Mouse (Mus musculus) lung, postnatal 0 days (tissue): ENCODE results near the gene Zfp990. TPM values are rescaled to one million over a fixed set of nuclear protein-coding genes. Genes with fewer than 3 reads are reported as not detected.
"Not testable (repeated sequence)": the region's sequence is repeated elsewhere in the genome, so short reads cannot be mapped to it uniquely, and the experiment has no call there.

ENCODE experiments used
- ATAC-seq: fragments of 200-750 bp; cut with Nextera tagmentation; 2 replicates; pipeline ENCODE4 v1.8.0; 2017; ENCODE audit warnings: moderate library complexity
- DNase-seq: peaks from one replicate; pipeline ENCODE4 v3.0.0-alpha.2; 2016; ENCODE audit warnings: low spot score
- H3K27ac ChIP-seq: fragments of 300-500 bp; sonication (generic); 2 replicates; pipeline ENCODE4 v1.5.1; 2014; ENCODE audit warnings: antibody characterized with exemption, mild to moderate bottlenecking, low read length, mixed read lengths
- H3K27me3 ChIP-seq: fragments of 300-500 bp; sonication (generic); replicated peaks from 2 replicates; pipeline ENCODE4 v1.6.1; 2014; ENCODE audit warnings: low read length, mixed read lengths; ENCODE audit not compliant: insufficient read depth
- H3K36me3 ChIP-seq: fragments of 300-500 bp; sonication (generic); 2 replicates; pipeline ENCODE4 v1.6.1; 2014; ENCODE audit warnings: low read length, mixed read lengths; ENCODE audit not compliant: insufficient read depth
- H3K4me1 ChIP-seq: fragments of 300-500 bp; sonication (generic); 2 replicates; pipeline ENCODE4 v1.6.1; 2014; ENCODE audit warnings: antibody characterized with exemption, low read depth, low read length, mixed read lengths; ENCODE audit not compliant: insufficient read depth
- H3K4me2 ChIP-seq: fragments of 300-500 bp; sonication (generic); replicated peaks from 2 replicates; pipeline ENCODE4 v1.6.1; 2014; ENCODE audit warnings: low read depth, mild to moderate bottlenecking, low read length, moderate library complexity, mixed read lengths
- H3K4me3 ChIP-seq: fragments of 300-500 bp; sonication (generic); 2 replicates; pipeline ENCODE4 v1.5.1; 2014; ENCODE audit warnings: low read depth, low read length
- H3K9ac ChIP-seq: fragments of 300-500 bp; sonication (generic); replicated peaks from 2 replicates; pipeline ENCODE4 v1.6.1; 2014; ENCODE audit warnings: low read depth, mild to moderate bottlenecking
- H3K9me3 ChIP-seq: fragments of 300-500 bp; sonication (generic); 2 replicates; pipeline ENCODE4 v1.6.1; 2016; ENCODE audit warnings: low read length, mixed read lengths
- CTCF ChIP-seq: IDR thresholded peaks from 2 replicates; pipeline ENCODE4 v1.5.1; 2016; ENCODE audit warnings: antibody characterized with exemption, mild to moderate bottlenecking
- EP300 ChIP-seq: IDR thresholded peaks from 2 replicates; pipeline ENCODE4 v1.6.1; 2016; ENCODE audit warnings: antibody characterized with exemption, mild to moderate bottlenecking, control low read depth
- WGBS: fragments of 180-500 bp; shearing (Covaris S2); extraction: QIAGEN DNeasy Blood & Tissue Kit; methylation state at CpG from one replicate; pipeline ENCODE4 v1.1.7; 2014; 5-methylcytosine and 5-hydroxymethylcytosine counted together
- polyA plus RNA-seq: library from polyadenylated mRNA; unstranded; fragments of >200 nt; fragmentation: Nextera tagmentation; extraction: Ambion mirVana; gene quantifications from 2 replicates; pipeline ENCODE4 v1.2.1, GENCODE M21; 2015

Gene Zfp990
- polyA plus RNA-seq, 1 experiment from 2014 or later = not detected

GRCm38 (mm10) chr4:145564111-145564821 is 53.7 kb downstream of the Zfp990 start:
- no peak overlapping the region for H3K27ac ChIP-seq
- no peaks in the 10 kb centered on the region for H3K27me3 ChIP-seq
- 69% methylated on average over 3 of the region's 3 CpGs for WGBS
- no peak overlapping the region for H3K9ac ChIP-seq
- no peaks in the 10 kb centered on the region for H3K36me3 ChIP-seq
- DNase-seq = no peak
- no peak overlapping the region for H3K4me3 ChIP-seq
- H3K4me2 ChIP-seq = no peak overlapping the region
- TF ChIP-seq EP300 (no peak), CTCF (no peak)
- no peaks in the 10 kb centered on the region for H3K4me1 ChIP-seq
- H3K9me3 ChIP-seq = peaks cover 8% of the 10 kb centered on the region
- no peak for ATAC-seq

DNA sequence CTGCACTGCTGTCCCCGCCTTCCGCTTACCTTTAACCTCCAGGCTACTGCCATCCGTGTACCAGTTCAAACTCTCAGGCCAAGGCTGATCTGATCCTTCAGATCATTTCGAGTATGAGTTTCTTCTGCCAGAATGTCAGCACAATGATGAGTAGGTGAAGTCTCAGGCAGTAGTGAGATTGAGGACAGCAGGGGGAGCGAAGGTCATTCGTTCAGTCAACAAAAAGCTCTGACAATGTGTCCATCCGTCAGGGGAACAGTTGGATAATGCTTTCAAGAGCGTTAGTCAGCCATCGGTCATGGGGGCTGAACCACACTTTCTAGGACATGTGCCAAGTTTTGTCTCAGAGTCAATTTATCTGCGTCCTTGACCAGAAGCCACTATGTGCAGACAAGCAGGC is 59.9 kb downstream of the Zfp990 start:
- not testable (repeated sequence) for ATAC-seq, H3K27ac ChIP-seq, H3K9me3 ChIP-seq, H3K27me3 ChIP-seq, H3K36me3 ChIP-seq, H3K4me3 ChIP-seq, H3K9ac ChIP-seq, H3K4me2 ChIP-seq, DNase-seq, H3K4me1 ChIP-seq
- 68% methylated on average over 5 of the region's 10 CpGs for WGBS

GRCm38 (mm10) chr4:145576623-145577022 is 66.1 kb downstream of the Zfp990 start:
- ATAC-seq, H3K9me3 ChIP-seq, H3K27me3 ChIP-seq, H3K36me3 ChIP-seq, H3K27ac ChIP-seq, DNase-seq, H3K4me3 ChIP-seq, H3K9ac ChIP-seq, H3K4me1 ChIP-seq, H3K4me2 ChIP-seq: not testable (repeated sequence)
- WGBS = 88% methylated on average over 8 of the region's 8 CpGs

GRCm38 (mm10) chr4:145580333-145580732 is 69.8 kb downstream of the Zfp990 start:
- H3K9ac ChIP-seq, H3K27ac ChIP-seq, H3K27me3 ChIP-seq, H3K9me3 ChIP-seq, H3K36me3 ChIP-seq, H3K4me2 ChIP-seq, DNase-seq, H3K4me1 ChIP-seq, ATAC-seq, H3K4me3 ChIP-seq: not testable (repeated sequence)
- WGBS = 85% methylated on average over 1 of the region's 1 CpGs

DNA sequence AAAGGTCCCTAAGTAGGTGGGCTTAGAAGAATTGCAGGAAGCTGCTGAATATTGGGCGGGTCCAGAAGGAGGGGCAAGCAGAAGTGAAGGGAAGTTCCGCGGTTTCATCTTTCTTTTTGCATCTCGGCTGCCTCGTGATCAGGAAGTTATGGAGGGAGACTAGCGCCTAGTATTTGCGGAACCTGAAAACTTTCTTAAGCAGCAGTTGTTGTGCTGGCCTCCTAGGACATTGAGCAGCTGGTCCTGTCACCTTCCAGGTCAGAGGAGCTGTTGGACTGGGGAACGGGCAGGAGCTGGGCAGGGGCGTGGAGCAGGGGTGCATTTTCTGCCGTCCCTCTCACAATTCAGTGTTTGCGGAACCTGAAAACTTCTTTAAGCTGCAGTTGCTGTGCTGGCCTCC is 74.5 kb downstream of the Zfp990 start, which contains the start of gene Gm13212:
Gene Gm13212, plus strand, starts transcription at position 89 of the 400 bp plus-strand sequence.
- not testable (repeated sequence) for H3K9ac ChIP-seq, H3K4me2 ChIP-seq, H3K4me3 ChIP-seq, H3K27ac ChIP-seq, H3K4me1 ChIP-seq, H3K36me3 ChIP-seq, H3K27me3 ChIP-seq, ATAC-seq, H3K9me3 ChIP-seq
- 16% methylated on average over 11 of the region's 11 CpGs for WGBS
- peak; percentile 29 for DNase-seq

- not testable (repeated sequence) for H3K27ac ChIP-seq, DNase-seq, H3K4me3 ChIP-seq, H3K4me1 ChIP-seq, H3K36me3 ChIP-seq, H3K9me3 ChIP-seq, H3K27me3 ChIP-seq, ATAC-seq, H3K9ac ChIP-seq, H3K4me2 ChIP-seq
- WGBS = 70% methylated on average over 2 of the region's 2 CpGs
These were observed 75.5 kb downstream of the Zfp990 start for GRCm38 (mm10) chr4:145586046-145586445.

Other genes with a start within 250 kb of the Zfp990 start
- 0.05 and 0.12 TPM in 2 replicates for gene Tnfrsf8, start 195.6 kb upstream of the Zfp990 start, polyA plus RNA-seq
- 1.0 TPM in 2 replicates for gene Gm13212, start 74.4 kb downstream of the Zfp990 start, polyA plus RNA-seq
- not detected in 2 replicates for gene Zfp980, start 159.9 kb downstream of the Zfp990 start, polyA plus RNA-seq